Mouse (Mus musculus) embryonic facial prominence, embryonic 10.5 days (tissue): ENCODE measurements around the gene Rmnd5b. TPM values are rescaled to one million over a fixed set of nuclear protein-coding genes. Genes with fewer than 3 reads are reported as not detected.
A peak's percentile ranks its signal among the peaks of the same experiment; 100 is the strongest.
"Not testable (repeated sequence)": the region's sequence is repeated elsewhere in the genome, so short reads cannot be mapped to it uniquely, and the experiment has no call there.

Experiments used
- DNase-seq: peaks from one replicate; pipeline ENCODE4 v3.0.0-alpha.2; 2017; ENCODE audit warnings: low spot score
- H3K27ac ChIP-seq: fragments of 300-500 bp; sonication (generic); replicated peaks from 2 replicates; pipeline ENCODE4 v1.5.1; 2016; ENCODE audit warnings: mild to moderate bottlenecking
- H3K27me3 ChIP-seq: fragments of 300-500 bp; sonication (generic); replicated peaks from 2 replicates; pipeline ENCODE4 v1.6.1; 2016; ENCODE audit warnings: low read depth, mild to moderate bottlenecking; ENCODE audit not compliant: poor library complexity, severe bottlenecking
- H3K36me3 ChIP-seq: fragments of 300-500 bp; sonication (generic); replicated peaks from 2 replicates; pipeline ENCODE4 v1.6.1; 2016; ENCODE audit warnings: mild to moderate bottlenecking, moderate library complexity
- H3K4me1 ChIP-seq: fragments of 300-500 bp; sonication (generic); 2 replicates; pipeline ENCODE4 v1.6.1; 2016
- H3K4me3 ChIP-seq: fragments of 300-500 bp; sonication (generic); 2 replicates; pipeline ENCODE4 v1.5.1; 2016; ENCODE audit warnings: mild to moderate bottlenecking, moderate library complexity
- H3K9me3 ChIP-seq: fragments of 300-500 bp; sonication (generic); 2 replicates; pipeline ENCODE4 v1.6.1; 2016; ENCODE audit warnings: mild to moderate bottlenecking
- WGBS: fragments of 180-500 bp; shearing (Covaris S2); methylation state at CpG from one replicate; pipeline ENCODE4 v1.1.7; 2016; 5-methylcytosine and 5-hydroxymethylcytosine counted together
- polyA plus RNA-seq: library from polyadenylated mRNA; unstranded; fragments of >200 nt; fragmentation: Nextera tagmentation; extraction: Ambion mirVana; gene quantifications from 2 replicates; pipeline ENCODE4 v1.2.1, GENCODE M21; 2016

Gene Rmnd5b
- polyA plus RNA-seq, result 32.7 and 38.1 TPM in 2 replicates

- under 1% methylated on average over 61 of the region's 61 CpGs for WGBS
- peak within 1 kb of the TSS; percentile 86 for H3K27ac ChIP-seq
- H3K4me3 ChIP-seq, result peak within 1 kb of the TSS; percentile 90
- no peaks in the 10 kb centered on the region for H3K27me3 ChIP-seq
- no peaks in the 10 kb centered on the region for H3K9me3 ChIP-seq
- DNase-seq, result peak; percentile 89
- 0 out of 2 replicates have a peak, but pooled peaks cover 5% of the 10 kb centered on the region for H3K36me3 ChIP-seq
- H3K4me1 ChIP-seq, result peaks cover 30% of the 10 kb centered on the region
Observed at GRCm38 (mm10) chr11:51635525-51636322, at the start of gene Rmnd5b. Gene Rmnd5b (minus strand): TSS chr11:51635896.

- H3K9me3 ChIP-seq, result no peaks in the 10 kb centered on the region
- peaks cover 15% of the 10 kb centered on the region for H3K36me3 ChIP-seq
- H3K4me1 ChIP-seq, result peaks cover 8% of the 10 kb centered on the region; the same call in 1 of the 2 replicates
- DNase-seq, result peak; percentile 20
- H3K4me3 ChIP-seq, result no peak overlapping the region
- whole genome bisulfite sequencing, result 41% methylated on average over 8 of the region's 8 CpGs
- no peak overlapping the region; the same call in 1 of the 2 replicates for H3K27ac ChIP-seq
- no peaks in the 10 kb centered on the region for H3K27me3 ChIP-seq
Observed at GRCm38 (mm10) chr11:51681976-51682374, 46.3 kb upstream of the Rmnd5b start.

DNA sequence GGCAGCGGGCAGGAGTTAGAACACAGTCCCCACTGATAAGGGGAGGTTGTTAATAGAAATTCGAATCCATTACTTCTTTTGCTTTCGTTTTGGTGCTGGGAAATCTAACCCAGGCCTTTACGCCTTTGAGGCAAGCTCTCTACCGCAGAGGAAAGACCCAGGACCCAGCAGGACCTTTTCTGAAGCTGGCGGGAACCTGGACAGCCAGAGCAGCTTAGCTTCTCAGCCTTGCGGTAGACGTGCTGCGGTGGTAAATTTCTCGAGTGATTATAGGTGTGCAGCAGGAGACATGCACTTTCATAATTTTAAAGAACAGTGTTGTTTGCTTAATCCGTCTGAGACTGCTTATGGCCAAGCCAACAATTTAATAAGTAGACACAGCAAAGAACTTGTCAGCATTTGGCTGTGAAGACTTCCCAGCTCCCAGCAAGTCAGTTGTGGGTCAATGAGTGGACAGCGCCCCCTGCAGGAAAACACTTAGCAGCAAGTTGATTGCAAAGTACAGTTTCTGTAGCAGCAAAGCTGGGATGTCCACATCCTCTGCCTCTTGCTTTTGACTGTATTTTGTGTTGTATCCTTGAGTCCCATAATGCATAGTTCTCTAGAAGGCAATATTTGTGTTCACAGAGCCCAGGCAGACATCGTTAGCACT is 45.8 kb upstream of the Rmnd5b start:
- H3K36me3 ChIP-seq, result peaks cover 15% of the 10 kb centered on the region
- peak; percentile 88 for DNase-seq
- no peaks in the 10 kb centered on the region for H3K27me3 ChIP-seq
- no peaks in the 10 kb centered on the region for H3K9me3 ChIP-seq
- 36% methylated on average over 13 of the region's 13 CpGs for WGBS
- H3K27ac ChIP-seq, result no peak overlapping the region; the same call in 1 of the 2 replicates
- peaks cover 8% of the 10 kb centered on the region; the same call in 1 of the 2 replicates for H3K4me1 ChIP-seq
- no peak overlapping the region for H3K4me3 ChIP-seq

DNA sequence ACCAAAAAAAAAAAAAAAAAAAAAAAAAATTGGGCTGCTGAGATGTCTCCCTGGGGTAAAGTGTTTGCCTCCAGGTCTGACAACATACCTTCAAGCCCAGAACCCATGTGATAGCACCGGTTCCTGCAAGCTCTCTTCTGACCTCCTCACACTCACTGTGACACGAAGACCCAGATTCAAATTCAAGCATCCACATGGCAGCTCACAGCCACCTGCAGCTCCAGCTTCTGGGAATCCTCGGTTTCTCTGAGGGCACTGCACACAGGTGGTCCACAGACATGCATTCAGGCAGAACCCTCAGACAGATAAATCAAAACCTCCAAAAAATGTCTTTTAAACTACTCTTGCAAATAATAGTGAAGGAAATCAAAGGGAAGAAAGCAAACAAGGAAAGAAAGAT is 43.8 kb upstream of the Rmnd5b start:
- no peaks in the 10 kb centered on the region for H3K27me3 ChIP-seq
- no peak overlapping the region for H3K4me3 ChIP-seq
- peaks cover 8% of the 10 kb centered on the region; the same call in 1 of the 2 replicates for H3K4me1 ChIP-seq
- peaks cover under 1% of the 10 kb centered on the region; the same call in 1 of the 2 replicates for H3K36me3 ChIP-seq
- H3K27ac ChIP-seq, result no peak overlapping the region
- no peak for DNase-seq
- no peaks in the 10 kb centered on the region for H3K9me3 ChIP-seq
- WGBS, result 76% methylated on average over 3 of the region's 3 CpGs

- peaks cover 8% of the 10 kb centered on the region; the same call in 1 of the 2 replicates for H3K4me1 ChIP-seq
- no peaks in the 10 kb centered on the region for H3K9me3 ChIP-seq
- H3K36me3 ChIP-seq, result no peaks in the 10 kb centered on the region
- no peaks in the 10 kb centered on the region for H3K27me3 ChIP-seq
- WGBS, result 81% methylated on average over 6 of the region's 6 CpGs
- no peak for DNase-seq
- H3K4me3 ChIP-seq, result no peak overlapping the region
- H3K27ac ChIP-seq, result no peak overlapping the region
Observed at GRCm38 (mm10) chr11:51677737-51678418, 42.2 kb upstream of the Rmnd5b start.

- no peak for DNase-seq
- Histone ChIP-seq H3K4me1 (no peaks in the 10 kb centered on the region), H3K9me3 (no peaks in the 10 kb centered on the region), H3K27me3 (no peaks in the 10 kb centered on the region), H3K4me3 (no peak overlapping the region), H3K27ac (no peak overlapping the region), H3K36me3 (no peaks in the 10 kb centered on the region)
- 75% methylated on average over 5 of the region's 5 CpGs for WGBS
Observed at GRCm38 (mm10) chr11:51675386-51675785, 39.7 kb upstream of the Rmnd5b start.

DNA sequence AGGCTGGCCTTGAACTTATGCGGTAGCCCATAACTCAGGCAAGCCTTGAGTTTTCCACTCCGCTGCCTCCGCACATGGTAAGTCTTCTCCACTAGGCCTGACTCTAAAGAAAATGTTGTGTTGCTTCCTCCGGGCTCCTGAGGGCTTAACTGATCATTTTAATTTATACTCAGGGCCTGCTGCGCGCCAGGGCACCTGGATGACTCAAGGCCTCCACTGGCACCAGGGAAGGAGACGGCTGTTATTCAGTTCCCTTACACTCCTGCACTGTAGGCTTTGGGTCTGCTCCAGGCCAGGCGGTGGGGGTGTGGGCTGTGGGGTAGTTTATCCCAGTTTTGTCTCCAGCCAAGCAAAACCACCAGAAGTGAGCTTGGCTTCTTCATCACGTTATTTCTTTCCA is 37.6 kb upstream of the Rmnd5b start:
- H3K36me3 ChIP-seq, result no peaks in the 10 kb centered on the region
- WGBS, result 82% methylated on average over 9 of the region's 9 CpGs
- no peaks in the 10 kb centered on the region for H3K4me1 ChIP-seq
- DNase-seq, result no peak
- H3K27ac ChIP-seq, result no peak overlapping the region
- H3K4me3 ChIP-seq, result no peak overlapping the region
- no peaks in the 10 kb centered on the region for H3K27me3 ChIP-seq
- no peaks in the 10 kb centered on the region for H3K9me3 ChIP-seq

GRCm38 (mm10) chr11:51671376-51671775 is 35.7 kb upstream of the Rmnd5b start:
- Histone ChIP-seq H3K27me3 (no peaks in the 10 kb centered on the region), H3K4me1 (no peaks in the 10 kb centered on the region), H3K27ac (no peak overlapping the region), H3K4me3 (no peak overlapping the region), H3K36me3 (no peaks in the 10 kb centered on the region), H3K9me3 (no peaks in the 10 kb centered on the region)
- 71% methylated on average over 2 of the region's 2 CpGs for WGBS
- DNase-seq, result no peak

DNA sequence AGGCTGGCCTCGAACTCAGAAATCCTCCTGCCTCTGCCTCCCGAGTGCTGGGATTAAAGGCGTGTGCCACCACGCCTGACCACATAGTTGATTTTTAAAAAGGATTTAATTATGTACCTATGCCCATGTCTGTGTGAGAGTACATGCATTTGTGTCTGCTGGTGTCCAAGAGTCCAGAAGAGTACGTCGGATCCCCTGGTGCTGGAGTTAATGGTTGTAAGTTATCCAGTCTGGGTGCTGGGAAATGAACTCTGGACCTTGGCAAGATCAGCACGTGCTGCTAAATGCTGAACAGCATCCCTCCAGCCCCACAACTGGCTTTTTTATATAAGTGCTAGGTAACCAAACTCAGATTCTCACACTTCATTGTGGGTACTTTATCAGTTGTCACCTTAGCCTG is 35.1 kb upstream of the Rmnd5b start:
- Histone ChIP-seq H3K27me3 (no peaks in the 10 kb centered on the region), H3K36me3 (no peaks in the 10 kb centered on the region), H3K4me3 (no peak overlapping the region), H3K4me1 (no peaks in the 10 kb centered on the region), H3K9me3 (no peaks in the 10 kb centered on the region), H3K27ac (no peak overlapping the region)
- 95% methylated on average over 7 of the region's 7 CpGs for WGBS
- no peak for DNase-seq

- H3K27me3 ChIP-seq, H3K27ac ChIP-seq, DNase-seq, H3K36me3 ChIP-seq, H3K4me1 ChIP-seq, H3K9me3 ChIP-seq, H3K4me3 ChIP-seq: not testable (repeated sequence)
- WGBS, result 95% methylated on average over 7 of the region's 7 CpGs
Observed at GRCm38 (mm10) chr11:51664747-51665146, 29.1 kb upstream of the Rmnd5b start.

DNA sequence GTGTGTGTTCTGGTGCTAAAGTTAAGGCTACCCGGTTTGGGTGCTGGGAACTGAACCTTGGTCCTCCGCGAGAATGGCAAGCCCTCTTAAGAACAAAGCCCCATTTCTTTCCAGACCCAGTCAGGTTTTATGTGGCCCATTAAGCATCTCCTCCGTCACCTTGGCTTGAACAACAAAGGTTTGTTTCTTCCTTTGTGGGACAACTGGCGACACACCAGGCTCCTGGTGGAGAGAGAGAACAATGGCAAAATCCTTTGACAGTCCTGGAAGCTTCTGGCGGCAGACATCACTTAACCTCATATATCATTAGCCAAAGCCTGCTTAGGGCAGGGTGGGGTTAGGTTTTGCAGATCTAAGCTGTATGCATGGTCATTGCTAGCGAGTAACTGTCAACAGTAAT is 26.9 kb upstream of the Rmnd5b start:
- WGBS, result 81% methylated on average over 7 of the region's 7 CpGs
- Histone ChIP-seq H3K9me3 (no peaks in the 10 kb centered on the region), H3K27ac (no peak overlapping the region), H3K27me3 (no peaks in the 10 kb centered on the region), H3K4me3 (no peak overlapping the region), H3K4me1 (peaks cover 12% of the 10 kb centered on the region), H3K36me3 (no peaks in the 10 kb centered on the region)
- no peak for DNase-seq

- H3K4me1 ChIP-seq, result peaks cover 17% of the 10 kb centered on the region
- no peak overlapping the region for H3K27ac ChIP-seq
- H3K9me3 ChIP-seq, result no peaks in the 10 kb centered on the region
- H3K36me3 ChIP-seq, result no peaks in the 10 kb centered on the region
- no peak overlapping the region for H3K4me3 ChIP-seq
- DNase-seq, result no peak
- no peaks in the 10 kb centered on the region for H3K27me3 ChIP-seq
- 86% methylated on average over 16 of the region's 16 CpGs for WGBS
Observed at GRCm38 (mm10) chr11:51661867-51662365, 26.2 kb upstream of the Rmnd5b start.
